Mouse (Mus musculus) right cerebral cortex, adult 2 months (tissue): Measurements from ENCODE around the gene Klk1b5.
"Not testable (repeated sequence)": the region's sequence is repeated elsewhere in the genome, so short reads cannot be mapped to it uniquely, and the experiment has no call there.

ENCODE experiments used
- DNase-seq, 2 experiments: peaks; one replicate each; pipeline ENCODE4 v3.0.0; 2021 to 2022; ENCODE audit warnings: low spot score in 2 of 2

Gene Klk1b5

DNA sequence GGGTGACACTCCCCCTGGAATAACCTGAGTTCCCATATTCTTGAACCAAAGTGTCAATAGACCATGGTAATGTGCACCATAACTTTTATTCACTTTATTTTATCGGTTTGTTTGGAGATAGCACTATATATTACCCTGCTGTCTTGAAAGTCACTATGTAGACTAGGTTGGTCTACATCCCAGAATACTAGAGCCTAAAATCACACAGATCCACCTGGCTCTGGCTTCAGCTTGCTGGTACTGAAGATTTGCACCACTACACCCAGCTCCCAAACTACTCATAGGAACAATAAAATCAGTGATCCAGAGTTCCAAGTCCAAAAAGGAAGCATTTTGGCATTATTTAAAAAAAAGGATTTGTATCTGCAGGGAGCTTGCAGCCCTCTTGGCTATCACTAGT lies at the start of gene Klk1b5:
Gene Klk1b5, plus strand, starts transcription at position 301 of the 400 bp plus-strand sequence.
- DNase-seq: no peak

DNA sequence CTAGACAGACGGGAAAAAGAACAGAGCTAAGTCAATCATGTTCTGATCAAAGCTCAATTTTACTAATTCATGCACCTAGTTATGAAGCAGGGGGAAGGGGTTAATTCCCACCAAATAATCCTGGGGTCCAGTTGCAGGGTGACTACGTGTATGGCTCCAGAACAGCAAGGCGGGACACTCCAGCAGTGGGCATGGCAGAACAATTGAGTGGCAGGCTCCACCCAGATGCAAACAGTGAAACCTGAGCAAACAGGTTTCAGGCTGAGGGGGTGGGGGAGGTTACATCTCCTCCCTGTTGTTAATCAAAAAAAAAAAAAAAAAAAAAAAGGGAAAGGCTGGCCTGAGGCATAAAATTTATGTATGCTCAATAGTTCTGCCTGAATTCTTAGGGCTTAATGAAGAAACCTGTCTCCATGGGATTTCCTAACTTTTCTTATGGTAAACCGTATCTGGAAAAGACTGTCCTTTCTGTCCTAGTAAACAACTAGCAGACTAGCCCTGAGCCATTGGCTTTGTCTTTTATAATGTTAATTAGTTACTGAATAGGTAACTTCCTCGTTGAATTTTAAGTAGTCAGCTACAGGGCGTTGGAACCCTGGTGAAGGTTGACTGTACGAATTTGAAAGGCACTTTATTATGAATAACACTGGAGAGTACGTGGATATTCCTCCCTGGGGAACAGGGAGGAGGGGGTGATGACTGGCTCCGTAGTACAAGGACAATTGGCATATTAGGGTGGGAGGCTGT lies 36.3 kb upstream of the Klk1b5 start:
- no peak for DNase-seq

DNA sequence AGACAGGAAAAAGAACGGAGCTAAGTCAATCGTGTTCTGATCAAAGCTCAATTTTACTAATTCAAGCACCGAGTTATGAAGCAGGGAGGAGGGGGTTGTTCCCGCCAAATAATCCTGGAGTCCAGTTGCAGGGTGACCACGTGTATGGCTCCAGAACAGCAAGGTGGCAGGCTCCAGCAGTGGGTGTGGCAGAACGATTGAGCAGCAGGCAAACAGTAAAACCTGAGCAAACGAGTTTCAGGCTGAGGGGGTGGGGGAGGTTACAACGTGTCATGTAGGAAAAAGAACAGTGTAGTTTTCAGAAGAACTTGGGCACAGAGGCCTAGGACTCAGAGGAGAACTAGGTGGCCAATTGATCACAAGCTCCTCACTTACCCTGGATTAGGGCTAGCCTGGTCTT lies 29.2 kb upstream of the Klk1b5 start:
- not testable (repeated sequence) for DNase-seq

DNA sequence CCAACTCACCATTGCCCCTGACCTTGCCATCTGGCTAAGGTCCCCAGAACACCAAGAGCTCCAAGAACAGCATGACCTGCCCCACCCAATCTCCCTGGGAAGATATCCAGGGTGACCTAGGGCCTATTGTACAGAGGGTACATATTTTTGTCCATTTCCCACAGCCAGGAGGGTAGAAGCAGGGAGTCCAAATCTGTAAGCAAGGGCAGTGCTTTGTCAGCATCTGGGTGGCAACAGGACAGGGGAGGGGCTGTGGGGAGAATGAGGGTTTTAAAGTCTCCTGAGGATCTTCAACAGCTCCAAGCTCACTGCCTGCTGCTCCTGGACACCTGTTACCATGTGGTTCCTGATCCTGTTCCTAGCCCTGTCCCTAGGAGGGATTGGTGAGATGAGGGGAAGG lies 27.8 kb upstream of the Klk1b5 start, which contains the start of gene Klk1b24:
Gene Klk1b24, plus strand, starts transcription at position 301 of the 400 bp plus-strand sequence.
- DNase-seq: not testable (repeated sequence)

DNA sequence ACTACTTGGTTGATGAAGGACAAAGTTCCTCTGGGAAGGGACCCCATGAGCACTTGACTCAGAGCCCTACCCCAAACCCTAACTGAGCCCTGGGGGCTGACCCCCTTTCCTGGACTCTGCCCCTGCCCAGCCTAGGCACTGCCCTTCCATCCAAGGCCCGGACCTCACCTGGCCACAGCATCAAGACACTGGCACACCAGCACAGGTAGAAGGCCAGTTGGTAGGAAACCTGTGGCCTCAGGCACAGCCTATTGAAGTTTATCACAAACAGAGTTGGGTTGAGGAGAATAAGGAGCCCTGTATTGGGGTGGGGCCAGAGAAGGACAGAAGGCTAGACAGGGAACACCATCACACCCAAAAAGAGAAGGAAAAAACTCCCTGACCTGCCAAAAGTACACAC lies 22.3 kb upstream of the Klk1b5 start:
- not testable (repeated sequence) for DNase-seq

DNA sequence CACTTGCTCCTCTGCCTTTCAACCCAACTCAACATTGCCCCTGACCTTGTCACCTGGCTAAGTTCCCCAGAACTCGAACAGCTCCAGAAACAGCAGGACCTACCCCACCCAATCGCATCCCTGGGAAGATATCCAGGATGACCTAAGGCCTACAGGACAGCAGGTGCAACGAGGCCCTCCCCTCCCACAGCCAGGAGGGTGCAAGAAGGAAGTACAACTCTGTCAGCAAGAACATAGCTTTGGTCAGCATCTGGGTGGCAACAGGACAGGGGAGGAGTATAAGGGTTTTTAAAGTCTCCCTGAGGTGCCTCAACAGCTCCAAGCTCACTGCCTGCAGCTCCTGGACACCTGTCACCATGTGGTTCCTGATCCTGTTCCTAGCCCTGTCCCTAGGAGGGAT lies 17.9 kb upstream of the Klk1b5 start, which contains the start of gene Klk1b3:
Gene Klk1b3, plus strand, starts transcription at position 301 of the 400 bp plus-strand sequence.
- DNase-seq: no peak

DNA sequence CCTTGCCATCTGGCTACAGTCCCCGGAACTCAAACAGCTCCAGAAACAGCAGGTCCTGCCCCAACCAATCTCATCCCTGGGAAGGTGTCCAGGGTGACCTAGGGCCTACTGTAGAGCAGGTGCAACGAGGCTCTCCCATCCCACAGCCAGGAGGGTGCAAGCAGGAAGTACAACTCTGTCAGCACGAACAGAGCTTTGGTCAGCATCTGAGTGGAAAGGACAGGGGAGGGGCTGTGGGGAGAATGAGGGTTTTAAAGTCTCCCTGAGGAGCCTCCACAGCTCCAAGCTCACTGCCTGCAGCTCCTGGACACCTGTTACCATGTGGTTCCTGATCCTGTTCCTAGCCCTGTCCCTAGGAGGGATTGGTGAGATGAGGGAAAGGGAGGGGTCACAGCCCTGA lies 8.6 kb upstream of the Klk1b5 start, which contains the start of gene Klk1b4:
Gene Klk1b4, plus strand, starts transcription at position 301 of the 400 bp plus-strand sequence.
- DNase-seq: not testable (repeated sequence)

DNA sequence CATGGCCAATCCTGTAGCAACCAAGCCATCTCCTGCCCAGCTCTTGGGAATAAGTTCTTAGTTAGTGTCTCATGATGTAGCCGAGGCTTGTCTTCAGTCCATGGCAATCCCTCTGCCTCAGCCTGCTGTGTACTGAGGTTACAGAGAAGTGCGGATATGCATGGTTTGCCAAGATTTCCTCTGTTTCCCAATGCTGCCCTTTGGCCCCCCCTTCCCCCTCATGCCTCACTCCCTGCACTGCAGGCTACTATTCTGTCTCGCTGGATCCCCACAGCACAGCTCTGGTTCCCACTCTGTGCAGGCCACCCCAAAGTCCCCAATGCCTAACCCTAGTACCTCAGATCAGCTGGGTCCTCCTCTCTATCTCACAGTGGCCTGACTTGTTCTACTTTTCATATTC lies 7.4 kb upstream of the Klk1b5 start:
- DNase-seq: no peak

DNA sequence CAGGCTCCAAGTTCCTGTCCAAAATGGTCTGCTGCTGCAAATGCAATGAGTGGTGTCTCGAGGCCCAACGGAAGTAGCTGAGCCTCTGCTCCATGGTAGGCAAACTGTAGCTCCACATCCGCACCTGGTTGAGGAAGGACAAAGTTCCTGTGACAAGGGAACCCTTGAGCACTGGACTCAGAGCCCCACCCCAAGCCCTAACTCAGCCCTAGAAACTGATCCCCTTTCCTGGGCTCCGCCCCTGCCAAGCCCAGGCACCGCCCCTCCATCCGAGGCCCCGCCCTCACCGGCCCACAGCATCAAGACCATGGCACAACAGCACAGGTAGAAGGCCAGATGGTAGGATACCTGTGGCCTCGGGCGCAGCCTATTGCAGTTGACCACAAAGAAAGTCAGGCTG lies 5.9 kb downstream of the Klk1b5 start:
- DNase-seq: not testable (repeated sequence)

DNA sequence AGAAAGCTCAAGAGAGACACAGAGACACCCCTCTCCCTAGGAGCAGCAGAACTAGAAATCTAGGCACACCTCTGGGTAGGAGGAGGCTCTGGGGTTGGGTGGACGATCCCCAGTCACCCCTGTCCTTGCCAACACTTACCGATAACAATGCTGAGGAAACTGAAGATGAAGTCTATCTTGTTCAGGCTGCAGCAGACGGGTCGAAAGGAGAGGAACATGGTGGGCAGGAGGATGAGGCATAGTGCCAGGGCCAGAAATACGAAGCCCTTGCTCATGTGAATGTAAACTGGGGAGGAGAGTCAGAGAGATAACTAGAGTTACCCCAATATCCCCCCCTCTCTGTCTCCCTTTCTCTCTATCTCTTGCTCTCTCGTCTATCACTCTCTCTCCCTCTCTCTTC lies 6.6 kb downstream of the Klk1b5 start:
- DNase-seq: not testable (repeated sequence)

DNA sequence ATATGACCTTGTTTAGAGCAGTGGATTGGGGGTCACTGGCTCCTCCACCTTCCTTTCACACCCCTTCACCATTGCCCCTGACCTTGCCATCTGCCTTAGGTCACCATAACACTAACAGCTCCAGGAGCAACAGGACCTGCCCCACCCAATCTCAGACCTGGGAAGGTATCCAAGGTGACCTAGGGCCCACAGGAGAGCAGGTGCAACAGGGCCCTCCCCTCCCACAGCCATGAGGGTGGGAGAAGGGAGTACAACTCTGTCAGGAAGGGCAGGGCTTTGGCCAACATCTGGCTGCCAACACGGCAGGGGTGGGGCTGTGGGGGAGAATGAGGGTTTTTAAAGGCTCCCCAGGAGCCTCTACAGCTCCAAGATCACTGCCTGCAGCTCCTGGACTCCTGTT lies 9.3 kb downstream of the Klk1b5 start, which contains the start of gene Klk1:
Gene Klk1, plus strand, starts transcription at position 285 of the 400 bp plus-strand sequence.
- DNase-seq: no peak

DNA sequence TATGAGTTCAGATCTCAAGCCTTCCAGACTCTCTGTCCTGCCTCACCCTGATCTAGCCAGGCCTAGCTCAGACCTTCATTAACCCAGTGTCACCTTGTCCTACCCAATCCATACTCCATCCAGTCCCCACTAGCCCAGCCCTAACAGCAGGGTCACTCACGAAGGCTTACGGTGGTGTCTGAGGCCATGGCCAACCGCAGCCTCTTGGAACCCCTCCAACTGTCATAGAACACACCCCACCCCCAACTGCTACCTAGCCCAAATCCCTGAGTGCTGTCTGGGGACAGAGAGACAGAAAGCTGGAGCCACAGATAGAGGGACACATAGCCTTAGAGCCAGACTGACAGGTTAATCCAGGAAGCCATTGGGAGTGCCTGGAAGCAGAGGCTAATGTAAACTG lies 20.2 kb downstream of the Klk1b5 start, which contains the start of gene Gm36864:
Gene Gm36864, plus strand, starts transcription at position 269 of the 400 bp plus-strand sequence.
- DNase-seq: no peak

DNA sequence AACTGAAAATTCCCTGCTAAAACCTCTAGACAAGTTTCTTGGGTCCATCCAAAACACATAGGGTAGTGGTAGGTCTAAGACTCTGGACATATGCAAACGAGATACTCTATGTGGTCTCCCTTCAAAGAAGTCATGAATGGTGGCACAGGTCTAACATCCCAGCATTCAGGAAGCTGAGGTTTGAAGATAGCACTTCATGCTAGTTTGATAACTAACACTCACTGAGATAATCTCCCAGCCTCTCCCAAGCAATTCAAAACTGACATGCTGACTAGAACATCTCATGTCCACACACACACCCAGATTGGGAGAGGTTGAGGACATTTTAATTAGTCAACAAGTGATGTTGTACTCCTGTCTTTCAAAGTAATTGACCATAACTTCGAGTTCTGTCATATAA lies 24.2 kb downstream of the Klk1b5 start:
- no peak for DNase-seq

DNA sequence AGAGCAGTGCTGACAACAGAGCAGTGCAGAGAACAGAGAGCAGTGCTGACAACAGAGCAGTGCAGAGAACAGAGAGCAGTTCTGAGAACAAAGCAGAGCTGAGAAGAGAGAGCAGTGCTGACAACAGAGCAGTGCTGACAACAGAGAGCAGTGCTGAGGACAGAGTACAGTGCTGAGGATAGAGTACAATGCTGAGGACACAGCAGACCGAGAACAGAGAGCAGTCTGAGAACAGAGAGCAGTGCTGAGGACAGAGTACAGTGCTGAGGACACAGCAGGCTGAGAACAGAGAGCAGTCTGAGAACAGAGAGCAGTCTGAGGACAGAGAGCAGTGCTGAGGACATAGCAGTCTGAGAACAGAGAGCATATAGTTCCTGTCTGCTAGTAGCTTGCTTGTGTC lies 25.0 kb downstream of the Klk1b5 start:
- no peak for DNase-seq

DNA sequence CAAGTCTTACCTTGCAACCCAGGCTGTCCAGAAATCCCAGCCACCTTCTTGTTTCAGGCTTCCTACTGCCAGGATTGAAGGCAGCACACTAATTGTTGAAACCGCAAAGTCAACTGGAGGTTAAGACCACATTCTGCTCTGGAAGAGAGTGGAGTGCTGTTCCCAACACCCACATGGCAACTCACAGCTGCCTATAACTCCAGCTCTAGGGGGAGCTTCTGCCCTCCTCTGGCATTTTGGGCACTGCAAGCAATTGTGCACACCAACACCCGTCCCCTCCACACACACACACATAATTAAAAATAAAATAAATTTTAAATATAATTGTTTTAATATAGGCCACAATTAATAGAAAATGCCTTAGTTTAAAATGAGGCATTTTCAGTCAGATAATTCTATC lies 25.4 kb downstream of the Klk1b5 start:
- DNase-seq: no peak

DNA sequence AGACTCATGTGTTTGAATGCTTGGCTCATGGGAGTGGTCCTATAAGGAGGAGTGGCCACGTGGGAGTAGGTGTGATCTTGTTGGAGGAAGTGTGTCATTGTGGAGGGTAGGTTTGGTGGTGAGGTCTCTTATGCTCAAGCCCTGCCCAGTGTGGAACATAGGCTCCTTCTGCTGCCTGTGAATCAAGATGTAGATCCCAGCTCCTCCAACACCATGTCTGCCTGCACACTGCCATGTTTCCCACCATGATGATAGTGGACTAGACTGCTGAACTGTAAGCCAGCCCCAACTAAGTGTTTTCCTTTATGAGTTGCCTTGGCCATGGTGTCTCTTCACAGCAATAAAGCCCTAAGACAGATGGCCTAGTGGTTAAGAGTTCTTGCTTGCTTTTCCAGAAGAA lies 28.3 kb downstream of the Klk1b5 start:
- DNase-seq: no peak

DNA sequence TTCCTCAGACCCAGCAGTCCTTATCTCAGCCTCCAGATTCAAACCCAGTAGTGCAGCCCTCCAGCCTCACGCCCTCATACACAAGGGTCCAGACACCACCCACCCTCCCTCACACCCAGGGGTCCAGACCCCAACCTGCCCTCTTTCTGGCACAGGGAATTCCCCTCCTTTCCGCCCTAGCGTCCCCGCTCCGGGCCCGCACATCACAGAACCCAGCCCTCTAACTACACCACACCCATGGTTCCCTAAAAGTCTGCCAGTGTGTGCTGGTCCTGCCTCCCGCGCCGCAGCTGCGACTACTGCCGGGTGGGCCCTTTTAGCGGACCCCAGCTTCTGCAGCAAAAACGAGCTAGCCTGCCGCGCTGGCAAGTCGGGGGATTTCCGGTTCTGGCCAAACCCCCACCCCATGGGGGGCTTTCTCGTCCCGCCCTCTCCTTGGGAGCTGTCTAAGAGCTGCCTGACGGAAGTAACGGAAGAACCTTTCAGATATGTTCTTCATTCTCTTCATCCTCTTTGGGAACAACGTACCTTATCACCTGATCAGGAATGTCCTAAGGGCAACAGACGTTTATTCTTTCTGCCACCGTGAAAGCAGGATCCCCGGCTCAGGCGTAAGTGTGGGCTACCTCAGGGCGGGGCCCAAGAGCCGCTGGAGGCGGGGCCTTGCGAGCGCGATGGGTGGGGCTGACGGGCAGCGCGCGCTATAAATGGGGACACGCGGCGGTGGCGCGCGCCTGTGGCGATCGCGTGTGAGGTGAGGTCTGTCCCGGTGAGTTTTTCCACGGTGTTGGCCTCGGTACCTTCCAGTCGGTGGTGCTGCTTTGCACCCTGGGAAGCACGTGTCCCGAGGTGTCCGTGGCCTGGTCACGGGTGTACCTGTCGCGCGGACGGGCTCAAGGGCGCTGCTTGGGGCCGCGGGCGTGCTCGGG lies 30.6 kb downstream of the Klk1b5 start, which contains the start of the genes 1700028J19Rik and 2410002F23Rik:
Gene 1700028J19Rik, minus strand, starts transcription at position 641 of the 929 bp plus-strand sequence.
Gene 2410002F23Rik, plus strand, starts transcription at position 668 of the 929 bp plus-strand sequence.
- peak; percentile 89 to 91 for DNase-seq

DNA sequence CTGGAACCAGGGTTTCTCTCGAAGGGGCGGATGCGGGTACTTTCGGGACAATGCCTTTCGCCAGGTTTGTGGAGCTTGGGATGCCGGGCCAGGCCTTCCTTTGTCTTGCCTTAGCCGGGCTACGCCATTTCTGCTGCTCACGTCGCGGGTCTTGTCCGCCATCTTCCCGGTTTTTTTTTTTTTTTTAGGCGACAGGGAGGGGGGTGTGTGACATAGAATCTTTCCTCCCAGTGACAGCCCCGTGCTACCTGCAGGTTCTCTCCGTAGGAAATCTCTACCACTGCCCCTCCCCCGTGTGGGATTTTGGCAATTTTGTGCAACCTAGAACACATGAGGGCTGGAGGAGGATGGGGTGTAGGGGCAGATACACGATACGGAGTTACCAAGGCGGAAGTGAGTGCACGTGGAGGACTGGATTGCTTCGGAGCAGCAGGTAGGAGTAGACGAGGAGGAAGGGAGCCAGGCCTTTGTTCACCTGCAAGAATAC lies 31.3 kb downstream of the Klk1b5 start:
- peak; percentile 34 to 54 for DNase-seq

DNA sequence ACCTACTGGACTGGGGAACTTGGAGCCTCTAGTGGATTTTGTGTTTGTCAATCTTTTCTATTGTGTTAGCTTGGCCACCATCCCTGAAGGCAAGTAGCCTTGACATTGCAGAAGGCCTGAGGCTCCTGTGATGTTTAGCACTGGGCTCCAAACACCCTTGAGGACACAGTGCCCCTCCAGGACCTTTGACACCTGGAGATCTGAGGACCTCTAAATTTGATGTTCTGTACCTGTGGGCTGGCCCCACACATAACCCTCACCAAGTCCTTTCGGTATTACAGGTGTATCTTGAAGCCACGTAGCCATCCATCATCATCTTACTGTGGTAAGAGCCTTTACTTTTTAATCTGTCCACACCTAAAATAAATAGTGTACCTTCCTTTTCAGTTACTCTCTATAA lies 32.2 kb downstream of the Klk1b5 start:
- no peak for DNase-seq

DNA sequence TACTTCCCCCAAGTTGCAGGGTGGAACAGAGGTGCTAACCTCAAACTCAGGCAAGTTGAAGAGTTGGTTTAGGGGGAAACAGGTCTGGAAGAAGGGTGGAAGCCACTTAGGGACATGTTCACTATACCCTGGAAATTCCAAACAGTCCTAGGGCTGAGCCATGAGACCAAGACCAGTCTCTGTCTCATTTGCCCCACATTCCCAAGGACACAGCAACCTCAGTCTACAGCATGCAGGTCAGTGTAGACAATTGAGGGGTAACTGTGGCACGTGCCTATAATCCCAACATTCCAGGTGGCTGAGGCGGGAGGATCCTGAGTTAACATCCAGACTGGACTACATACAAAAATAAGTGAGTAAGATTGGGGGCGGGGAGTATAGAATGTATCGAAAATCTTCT lies 33.5 kb downstream of the Klk1b5 start:
- no peak for DNase-seq

DNA sequence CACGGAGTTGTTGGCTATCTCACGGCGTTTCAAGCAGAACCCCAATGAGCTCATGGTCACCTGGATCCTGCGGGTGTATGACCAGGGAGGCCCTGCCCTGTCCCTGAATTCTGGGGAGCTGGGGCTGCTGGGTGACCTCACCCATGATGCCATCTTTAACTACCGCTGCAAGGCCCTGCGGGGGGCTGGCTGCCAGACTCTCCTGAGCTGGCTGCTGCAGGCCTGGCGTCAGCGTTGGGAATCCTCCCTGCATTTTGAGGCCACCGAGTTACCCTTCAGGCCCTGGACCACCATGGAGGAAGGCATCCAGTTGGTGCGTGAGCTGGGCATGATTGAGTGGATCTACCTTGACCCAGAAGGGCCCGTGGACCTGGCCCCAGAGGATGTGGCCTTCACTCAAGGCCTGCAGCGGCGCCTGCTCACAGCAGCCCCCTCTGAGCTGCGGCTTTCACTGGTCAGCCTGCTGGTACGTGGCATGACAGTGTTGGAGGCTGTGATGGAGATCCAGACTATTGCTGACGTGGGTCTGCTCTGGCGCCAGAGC lies 35.1 kb downstream of the Klk1b5 start:
- DNase-seq: not testable (repeated sequence)
